ENCODE assay signal across 14 mouse cellular contexts in genomic region chr11:93500442-93500841, GRCm38 (mm10).
A peak's percentile ranks its signal among the peaks of the same experiment; 100 is the strongest.
DNase-seq lines count a peak whose midpoint lies in the region; ATAC-seq and TF ChIP-seq lines count a peak whose summit lies in the region.
"Had no signal": no experiment of that assay in that cellular context is flagged by ENCODE, and none has a peak within 500 bp of the region (broad histone marks: within the 10 kb centered on the region; RNA-seq: fewer than 3 reads in every experiment).

No protein-coding gene starts in this region.

- TF ChIP-seq CTCF in liver, adult 2 months (IDR thresholded peaks at IDR 0.05; ENCODE audit: low read depth, low read length), result no peak

- no peak overlapping the region for H3K4me2 ChIP-seq in liver, embryonic 11.5 days
- no peak overlapping the region for H3K4me2 ChIP-seq in limb, embryonic 11.5 days (ENCODE audit: low read depth, severe bottlenecking)
- H3K4me2 ChIP-seq: limb, embryonic 15.5 days had no signal

- WGBS in liver, adult 2 months, result 47% methylated on average over 4 of the region's 4 CpGs
- 52% methylated on average over 4 of the region's 4 CpGs for WGBS in liver, embryonic 11.5 days
- 9% methylated on average over 4 of the region's 4 CpGs for WGBS in limb, embryonic 11.5 days

- no peak overlapping the region for H3K4me3 ChIP-seq in liver, adult 2 months (ENCODE audit: insufficient read depth, low read depth, low read length)
- H3K4me3 ChIP-seq in liver, embryonic 11.5 days (ENCODE audit: low read depth, low read length), result no peak overlapping the region
- H3K4me3 ChIP-seq in limb, embryonic 11.5 days (ENCODE audit: low read depth, low read length), result no peak overlapping the region
- H3K4me3 ChIP-seq: limb, embryonic 15.5 days; myocyte had no signal

- no peaks in the 10 kb centered on the region for H3K36me3 ChIP-seq in liver, adult 2 months (ENCODE audit: control insufficient read depth, insufficient read depth, low read length)
- no peaks in the 10 kb centered on the region for H3K36me3 ChIP-seq in liver, embryonic 11.5 days (ENCODE audit: control insufficient read depth, insufficient read depth, low read length)
- no peaks in the 10 kb centered on the region for H3K36me3 ChIP-seq in limb, embryonic 11.5 days (ENCODE audit: control insufficient read depth, insufficient read depth, low read length)
- H3K36me3 ChIP-seq: limb, embryonic 15.5 days had no signal

- no peaks in the 10 kb centered on the region for H3K79me2 ChIP-seq in liver, adult 2 months (ENCODE audit: control insufficient read depth, insufficient read depth, low read length)

- no peak overlapping the region for H3K27ac ChIP-seq in liver, adult 2 months (replicated peaks; ENCODE audit: insufficient read depth, low read depth, low read length)
- no peak overlapping the region for H3K27ac ChIP-seq in liver, embryonic 11.5 days (ENCODE audit: low read depth, low read length)
- no peak overlapping the region for H3K27ac ChIP-seq in limb, embryonic 11.5 days (replicated peaks; ENCODE audit: low read depth, low read length)
- H3K27ac ChIP-seq: limb, embryonic 15.5 days; stomach, postnatal 0 days had no signal

- H3K4me1 ChIP-seq in liver, adult 2 months (ENCODE audit: control insufficient read depth, insufficient read depth, low read length), result no peaks in the 10 kb centered on the region
- no peaks in the 10 kb centered on the region for H3K4me1 ChIP-seq in liver, embryonic 11.5 days (replicated peaks; ENCODE audit: control insufficient read depth, insufficient read depth, low read length)
- peaks cover 9% of the 10 kb centered on the region for H3K4me1 ChIP-seq in limb, embryonic 11.5 days (ENCODE audit: control insufficient read depth, insufficient read depth, low read length)
- H3K4me1 ChIP-seq: limb, embryonic 15.5 days had no signal

- no peaks in the 10 kb centered on the region for H3K27me3 ChIP-seq in liver, adult 2 months (ENCODE audit: control insufficient read depth, insufficient read depth, low read length)
- no peaks in the 10 kb centered on the region for H3K27me3 ChIP-seq in liver, embryonic 11.5 days (replicated peaks; ENCODE audit: control insufficient read depth, insufficient read depth, low read length)
- no peaks in the 10 kb centered on the region for H3K27me3 ChIP-seq in limb, embryonic 11.5 days (ENCODE audit: control insufficient read depth, insufficient read depth, low read length)
- H3K27me3 ChIP-seq: limb, embryonic 15.5 days had no signal

- no peak for TF ChIP-seq POLR2A in liver, adult 2 months (IDR thresholded peaks at IDR 0.05; ENCODE audit: extremely low read depth, insufficient read depth, low read length)

- no peak overlapping the region for H3K9ac ChIP-seq in liver, adult 2 months (ENCODE audit: low read depth, low read length)
- H3K9ac ChIP-seq in liver, embryonic 11.5 days (ENCODE audit: low read depth, low read length), result no peak overlapping the region
- no peak overlapping the region for H3K9ac ChIP-seq in limb, embryonic 11.5 days (ENCODE audit: low read length)
- H3K9ac ChIP-seq: forebrain, postnatal 0 days; limb, embryonic 15.5 days had no signal

- peak; percentile 25 for DNase-seq in adrenal gland, adult 2 months
- DNase-seq in adrenal gland, postnatal 10 days, result no peak
- DNase-seq in liver, adult 2 months (ENCODE audit: extremely low read depth, low read depth, low spot score), result peak; percentile 19
- no peak for DNase-seq in liver, embryonic 11.5 days (ENCODE audit: low spot score)
- DNase-seq in limb, embryonic 11.5 days (ENCODE audit: low spot score), result peak; percentile 32
- DNase-seq in retina, postnatal 1 day, result peak; percentile 12
- DNase-seq in spleen, postnatal 14 days (ENCODE audit: low spot score in 2 of 2), result no peak
- no peak for DNase-seq in cerebellum, adult 11-12 months
- DNase-seq: forebrain, postnatal 0 days; layer of hippocampus, adult 9-11 months had no signal

- ATAC-seq in liver, embryonic 11.5 days (replicated peaks; ENCODE audit: low FRiP score), result no peak
- no peak; the same call in 1 of the 2 replicates for ATAC-seq in limb, embryonic 11.5 days (ENCODE audit: insufficient number of reproducible peaks, low FRiP score, low TSS enrichment, low read depth)
- ATAC-seq: forebrain, postnatal 0 days; lung, postnatal 0 days had no signal

- H3K9me3 ChIP-seq in liver, embryonic 11.5 days (ENCODE audit: control insufficient read depth, low read length), result no peaks in the 10 kb centered on the region
- H3K9me3 ChIP-seq in limb, embryonic 11.5 days (ENCODE audit: control insufficient read depth, low read length), result no peaks in the 10 kb centered on the region
- H3K9me3 ChIP-seq: limb, embryonic 15.5 days had no signal

Comparison
In these comparisons a context has a peak if more than half of its experiments do, and no peak if none do; other contexts are left out.
1. DNase-seq: peak in adrenal gland, adult 2 months (single experiment), liver, adult 2 months (single experiment), limb, embryonic 11.5 days (single experiment) and retina, postnatal 1 day (single experiment); none in adrenal gland, postnatal 10 days (single experiment), liver, embryonic 11.5 days (single experiment), spleen, postnatal 14 days (0 of 2) and cerebellum, adult 11-12 months (single experiment).